Mouse (Mus musculus): ENCODE measurements around the gene Tifab. TPM values are rescaled to one million over a fixed set of nuclear protein-coding genes. Genes with fewer than 3 reads are reported as not detected.

Tifab gene
- polyA plus RNA-seq, 1 experiment from 2014 or later, result 1.3 TPM

DNA sequence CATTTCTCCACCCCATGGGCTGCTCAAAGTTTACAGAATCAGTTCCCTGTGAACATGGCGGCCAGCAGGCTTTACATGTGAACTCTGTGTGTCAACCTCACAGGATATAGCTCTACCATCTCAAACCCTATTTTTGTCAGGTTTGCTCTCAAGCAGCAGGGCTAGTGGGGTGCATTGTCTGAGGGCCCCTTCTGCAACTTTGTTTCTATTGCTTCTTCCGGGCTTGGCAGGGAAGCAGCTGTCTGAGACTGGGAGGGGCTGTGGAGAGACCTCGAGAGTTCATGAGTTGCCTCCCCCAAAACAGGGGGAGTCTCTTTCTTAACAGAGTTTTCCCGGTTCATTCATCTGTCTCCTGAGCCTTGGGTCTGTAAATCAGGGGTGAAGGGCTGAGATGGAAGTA, 2.8 kb downstream of the Tifab start:
- Histone ChIP-seq H3K4me3 (no peak overlapping the region), H3K4me1 (peaks cover 27% of the 10 kb centered on the region; the same call in 1 of the 2 replicates), H3K27me3 (no peaks in the 10 kb centered on the region), H3K4me2 (replicated peaks) (no peak overlapping the region), H3K27ac (0 out of 2 replicates have a peak overlapping the region, but pooled peaks have one; percentile 4), H3K9ac (no peak overlapping the region), H3K9me3 (no peaks in the 10 kb centered on the region), H3K36me3 (no peaks in the 10 kb centered on the region)
- 61% methylated on average over 4 of the region's 4 CpGs for WGBS
- no peak for ATAC-seq (ENCODE audit: insufficient number of reproducible peaks, insufficient read depth, low FRiP score, low TSS enrichment)

DNA sequence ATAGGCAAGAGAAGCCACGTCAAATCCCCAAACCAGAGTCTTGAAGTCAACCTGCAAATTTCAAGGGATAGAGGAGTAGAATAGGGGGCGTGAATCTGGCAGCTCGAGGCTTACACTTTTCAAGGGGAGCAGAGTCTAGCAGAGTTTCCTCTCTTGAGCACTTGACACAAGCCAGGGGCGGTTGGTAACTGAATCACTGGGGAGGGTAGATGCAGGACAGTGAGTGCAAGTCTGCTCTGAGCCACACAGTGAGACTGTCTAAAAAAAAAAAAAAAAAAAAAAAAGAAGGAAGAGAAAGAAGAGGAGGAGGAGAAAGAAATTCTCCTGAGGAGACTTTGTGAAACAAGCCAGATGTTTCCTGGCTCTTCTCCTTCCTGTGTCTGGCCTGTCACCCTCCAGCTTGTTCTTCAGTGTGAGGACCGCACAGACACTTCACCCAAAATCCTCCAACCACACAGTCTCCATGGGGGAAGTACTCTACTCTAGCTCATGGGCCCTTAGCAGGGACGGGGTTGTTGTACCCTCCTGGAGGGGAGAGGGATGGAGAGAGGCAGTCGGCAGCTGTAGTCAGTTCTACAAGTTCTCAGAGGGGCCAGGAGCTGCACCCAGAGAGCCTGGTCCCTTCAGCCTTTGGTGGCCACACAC, 5.7 kb downstream of the Tifab start:
- no peak overlapping the region for H3K4me2 ChIP-seq (replicated peaks)
- H3K36me3 ChIP-seq, result no peaks in the 10 kb centered on the region
- no peak overlapping the region for H3K9ac ChIP-seq
- H3K9me3 ChIP-seq, result no peaks in the 10 kb centered on the region
- no peaks in the 10 kb centered on the region for H3K27me3 ChIP-seq
- WGBS, result 54% methylated on average over 7 of the region's 7 CpGs
- H3K4me3 ChIP-seq, result no peak overlapping the region
- no peak for ATAC-seq (ENCODE audit: insufficient number of reproducible peaks, insufficient read depth, low FRiP score, low TSS enrichment)
- H3K4me1 ChIP-seq, result peaks cover 55% of the 10 kb centered on the region
- H3K27ac ChIP-seq, result peak overlapping the region; percentile 75

DNA sequence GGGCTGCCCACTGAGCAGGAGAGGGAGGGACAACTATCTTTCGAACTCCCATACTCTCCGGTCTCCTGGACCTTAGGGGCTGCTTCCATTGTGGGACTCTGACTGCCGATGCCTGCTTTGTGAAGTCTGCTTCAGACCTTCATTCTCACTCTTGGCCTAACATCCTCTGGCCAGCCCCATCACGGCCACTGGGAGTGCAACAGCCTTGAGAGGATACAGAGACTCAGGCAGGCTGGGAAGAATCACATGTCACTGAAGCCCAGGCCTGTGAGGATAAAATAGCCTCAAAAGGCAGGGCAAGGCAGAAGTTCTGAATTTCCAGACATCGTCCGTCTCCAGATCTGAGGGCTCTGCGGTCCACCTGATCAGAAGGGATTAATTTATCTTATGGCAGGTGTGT, 6.6 kb downstream of the Tifab start:
- Histone ChIP-seq H3K27me3 (no peaks in the 10 kb centered on the region), H3K4me1 (peaks cover 60% of the 10 kb centered on the region), H3K36me3 (no peaks in the 10 kb centered on the region), H3K27ac (0 out of 2 replicates have a peak overlapping the region, but pooled peaks have one; percentile 36), H3K9me3 (no peaks in the 10 kb centered on the region), H3K4me3 (no peak overlapping the region), H3K4me2 (replicated peaks) (no peak overlapping the region), H3K9ac (no peak overlapping the region)
- 78% methylated on average over 7 of the region's 7 CpGs for WGBS
- ATAC-seq (ENCODE audit: insufficient number of reproducible peaks, insufficient read depth, low FRiP score, low TSS enrichment), result no peak

DNA sequence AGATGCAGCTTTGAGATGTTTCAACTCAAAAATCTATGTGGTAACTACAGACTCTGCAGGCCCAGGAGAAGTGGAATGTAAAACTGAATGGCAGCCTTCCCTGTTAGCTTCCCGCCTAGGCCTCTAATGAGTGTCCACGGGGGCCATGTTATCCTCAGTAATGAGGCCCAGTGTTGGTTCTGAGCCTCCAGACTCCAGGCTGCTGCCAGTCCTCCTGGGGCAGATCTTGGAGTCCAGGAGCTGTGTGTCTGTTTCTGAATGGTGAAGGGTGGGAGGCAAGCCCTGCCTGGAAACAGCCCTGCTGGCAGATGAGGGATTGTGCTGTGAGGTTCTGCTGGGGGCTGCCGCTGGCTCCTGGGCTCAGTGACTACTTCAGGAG, 10.3 kb downstream of the Tifab start:
- H3K27me3 ChIP-seq, result no peaks in the 10 kb centered on the region
- no peak overlapping the region for H3K4me2 ChIP-seq (replicated peaks)
- no peaks in the 10 kb centered on the region for H3K9me3 ChIP-seq
- peak overlapping the region; percentile 30; the same call in 1 of the 2 replicates for H3K9ac ChIP-seq
- ATAC-seq (ENCODE audit: insufficient number of reproducible peaks, insufficient read depth, low FRiP score, low TSS enrichment), result no peak
- no peaks in the 10 kb centered on the region for H3K36me3 ChIP-seq
- H3K27ac ChIP-seq, result peak overlapping the region; percentile 94
- WGBS, result 45% methylated on average over 3 of the region's 3 CpGs
- H3K4me1 ChIP-seq, result peaks cover 72% of the 10 kb centered on the region
- H3K4me3 ChIP-seq, result no peak overlapping the region

DNA sequence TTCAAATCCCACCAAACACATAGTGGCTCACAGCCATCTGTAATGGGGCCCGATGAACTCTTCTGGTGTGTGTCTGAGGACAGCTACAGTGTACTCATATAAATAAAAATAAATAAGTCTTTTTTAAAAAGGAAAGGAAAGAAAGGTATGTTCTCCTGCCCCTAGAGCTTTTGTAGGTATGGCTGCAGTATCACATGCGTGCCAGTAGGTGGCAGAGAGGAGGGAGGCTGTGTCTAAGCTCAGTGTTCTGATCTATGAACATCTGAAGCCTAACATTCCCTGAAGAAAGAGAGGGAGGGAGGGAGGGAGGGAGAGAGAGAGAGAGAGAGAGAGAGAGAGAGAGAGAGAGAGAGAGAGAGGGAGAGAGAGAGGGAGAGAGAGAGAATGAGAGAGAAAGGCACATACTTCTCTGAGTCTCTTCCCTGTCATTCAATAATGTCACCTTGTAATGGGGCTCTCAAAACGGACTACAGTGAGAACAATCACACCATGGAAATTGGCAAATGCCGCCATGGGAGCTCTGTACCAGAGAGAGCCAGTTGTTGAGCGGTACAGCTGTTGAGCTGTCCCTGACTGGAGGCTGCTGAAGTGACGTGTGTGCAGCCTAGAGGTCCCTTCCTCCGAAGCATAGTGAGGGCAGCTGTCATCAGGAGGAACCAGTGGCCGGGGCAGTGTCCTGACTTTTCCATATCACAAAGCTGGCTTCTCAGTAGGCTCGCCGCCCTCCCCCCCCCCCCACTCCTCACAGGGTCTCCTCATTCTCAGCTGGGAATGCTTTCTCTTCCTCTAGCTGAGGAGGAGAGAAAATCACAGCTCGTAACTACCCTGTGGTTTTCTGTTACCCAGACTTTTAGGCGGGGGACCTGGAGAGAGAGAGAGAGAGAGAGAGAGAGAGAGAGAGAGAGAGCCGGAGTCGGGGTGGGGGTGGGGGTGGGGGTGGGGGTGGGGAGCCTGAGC, 11.0 kb downstream of the Tifab start:
- peak overlapping the region; percentile 24 for H3K4me2 ChIP-seq (replicated peaks)
- H3K27ac ChIP-seq, result peak overlapping the region; percentile 94
- peak overlapping the region; percentile 30; the same call in 1 of the 2 replicates for H3K9ac ChIP-seq
- H3K4me3 ChIP-seq, result no peak overlapping the region
- no peak; the same call in 1 of the 2 replicates for ATAC-seq (ENCODE audit: insufficient number of reproducible peaks, insufficient read depth, low FRiP score, low TSS enrichment)
- no peaks in the 10 kb centered on the region for H3K36me3 ChIP-seq
- H3K27me3 ChIP-seq, result no peaks in the 10 kb centered on the region
- peaks cover 69% of the 10 kb centered on the region for H3K4me1 ChIP-seq
- 22% methylated on average over 12 of the region's 14 CpGs for WGBS
- no peaks in the 10 kb centered on the region for H3K9me3 ChIP-seq

DNA sequence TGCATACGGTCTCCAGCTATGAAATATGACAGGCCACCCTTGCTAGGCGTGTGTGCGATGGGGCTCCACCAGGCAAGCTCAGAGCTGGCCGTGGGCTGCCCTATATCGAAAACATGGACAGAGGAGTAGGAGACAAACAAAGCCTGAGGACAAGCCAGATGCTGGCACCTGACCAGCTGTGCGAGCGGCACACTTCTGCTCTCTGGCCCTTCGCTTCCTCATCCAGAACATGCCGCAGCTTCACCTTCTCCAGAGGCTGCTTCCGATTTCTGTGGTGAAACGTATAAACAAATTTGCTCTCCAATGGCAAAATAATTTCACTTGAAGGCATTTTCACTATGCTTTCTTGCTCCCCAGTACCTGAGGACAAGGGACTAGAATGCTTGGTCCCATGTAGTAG, 13.1 kb downstream of the Tifab start:
- Histone ChIP-seq H3K27ac (no peak overlapping the region), H3K4me3 (no peak overlapping the region), H3K4me2 (replicated peaks) (no peak overlapping the region), H3K9me3 (no peaks in the 10 kb centered on the region), H3K36me3 (no peaks in the 10 kb centered on the region), H3K9ac (no peak overlapping the region), H3K4me1 (peaks cover 55% of the 10 kb centered on the region), H3K27me3 (no peaks in the 10 kb centered on the region)
- ATAC-seq (ENCODE audit: insufficient number of reproducible peaks, insufficient read depth, low FRiP score, low TSS enrichment), result no peak
- 89% methylated on average over 11 of the region's 11 CpGs for WGBS

DNA sequence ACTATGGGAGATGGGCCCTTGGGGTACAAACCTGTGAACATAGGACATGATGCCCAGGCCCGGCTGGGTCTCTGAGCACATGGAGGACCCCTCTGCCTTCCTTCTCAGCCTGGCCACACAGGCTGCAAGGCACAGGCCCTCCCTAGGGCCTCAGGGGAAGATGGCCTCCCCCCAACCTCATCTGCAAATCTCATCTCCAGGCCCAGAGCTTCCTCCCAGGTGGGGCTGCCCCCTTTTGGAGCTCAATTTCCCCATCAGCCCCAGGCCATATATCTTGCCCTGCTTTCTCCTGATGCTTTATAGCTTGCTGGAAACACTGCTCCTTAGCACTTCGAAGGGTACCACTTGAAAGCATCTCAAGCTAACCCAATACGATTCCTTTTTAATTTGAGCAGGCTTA, 14.3 kb downstream of the Tifab start:
- Histone ChIP-seq H3K27me3 (no peaks in the 10 kb centered on the region), H3K9ac (no peak overlapping the region), H3K4me2 (replicated peaks) (no peak overlapping the region), H3K4me3 (no peak overlapping the region), H3K4me1 (peaks cover 54% of the 10 kb centered on the region), H3K9me3 (no peaks in the 10 kb centered on the region), H3K27ac (peak overlapping the region; percentile 71), H3K36me3 (no peaks in the 10 kb centered on the region)
- no peak for ATAC-seq (ENCODE audit: insufficient number of reproducible peaks, insufficient read depth, low FRiP score, low TSS enrichment)
- 52% methylated on average over 3 of the region's 3 CpGs for WGBS

DNA sequence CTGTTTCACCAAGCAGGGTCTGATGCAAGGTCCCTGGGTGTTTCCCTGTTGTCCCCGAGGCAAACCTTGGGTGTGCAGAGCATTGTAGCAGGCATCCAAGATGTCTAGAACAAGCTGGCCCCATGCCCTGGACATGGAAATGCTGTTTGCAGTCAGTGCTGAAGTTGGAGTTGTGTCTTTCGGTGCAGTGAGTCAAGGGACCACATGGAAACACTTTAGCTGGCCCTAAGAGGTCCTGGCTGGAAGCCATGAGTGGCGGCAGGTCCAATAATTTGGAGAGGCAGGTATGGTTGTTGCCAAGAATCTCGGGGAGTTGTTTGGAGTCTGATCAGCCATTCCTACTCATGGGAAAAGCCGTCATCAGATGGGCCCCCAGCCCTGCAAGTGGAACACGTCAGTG, 14.9 kb downstream of the Tifab start:
- WGBS, result 51% methylated on average over 6 of the region's 6 CpGs
- peaks cover 53% of the 10 kb centered on the region for H3K4me1 ChIP-seq
- peak overlapping the region; percentile 71 for H3K27ac ChIP-seq
- no peak for ATAC-seq (ENCODE audit: insufficient number of reproducible peaks, insufficient read depth, low FRiP score, low TSS enrichment)
- no peak overlapping the region for H3K4me3 ChIP-seq
- H3K27me3 ChIP-seq, result no peaks in the 10 kb centered on the region
- no peak overlapping the region for H3K4me2 ChIP-seq (replicated peaks)
- no peak overlapping the region for H3K9ac ChIP-seq
- no peaks in the 10 kb centered on the region for H3K36me3 ChIP-seq
- H3K9me3 ChIP-seq, result no peaks in the 10 kb centered on the region

DNA sequence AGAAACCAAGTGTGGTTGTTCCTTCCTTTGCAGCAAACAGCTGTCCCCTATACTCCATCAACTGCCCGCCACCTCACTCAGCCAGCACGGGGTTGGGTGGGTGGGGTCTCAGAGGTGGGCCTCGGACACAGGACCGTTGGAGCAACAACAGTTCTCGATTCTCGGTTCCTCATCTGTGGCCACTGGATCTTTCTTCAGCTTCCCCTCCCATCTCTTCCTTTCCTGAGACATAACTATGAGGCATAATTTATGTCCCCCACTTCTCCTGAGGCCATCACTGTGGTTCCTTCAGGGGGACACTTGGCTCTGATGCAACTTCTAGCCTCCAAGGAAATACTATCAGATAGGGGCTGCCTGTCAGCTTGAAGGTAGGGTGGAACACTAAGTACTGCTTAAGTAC, 15.8 kb downstream of the Tifab start:
- Histone ChIP-seq H3K36me3 (no peaks in the 10 kb centered on the region), H3K9me3 (no peaks in the 10 kb centered on the region), H3K27me3 (no peaks in the 10 kb centered on the region), H3K4me1 (peaks cover 45% of the 10 kb centered on the region), H3K27ac (peak overlapping the region; percentile 71; the same call in 1 of the 2 replicates), H3K4me3 (no peak overlapping the region), H3K4me2 (replicated peaks) (no peak overlapping the region), H3K9ac (no peak overlapping the region)
- ATAC-seq (ENCODE audit: insufficient number of reproducible peaks, insufficient read depth, low FRiP score, low TSS enrichment), result no peak
- WGBS, result 83% methylated on average over 6 of the region's 6 CpGs

DNA sequence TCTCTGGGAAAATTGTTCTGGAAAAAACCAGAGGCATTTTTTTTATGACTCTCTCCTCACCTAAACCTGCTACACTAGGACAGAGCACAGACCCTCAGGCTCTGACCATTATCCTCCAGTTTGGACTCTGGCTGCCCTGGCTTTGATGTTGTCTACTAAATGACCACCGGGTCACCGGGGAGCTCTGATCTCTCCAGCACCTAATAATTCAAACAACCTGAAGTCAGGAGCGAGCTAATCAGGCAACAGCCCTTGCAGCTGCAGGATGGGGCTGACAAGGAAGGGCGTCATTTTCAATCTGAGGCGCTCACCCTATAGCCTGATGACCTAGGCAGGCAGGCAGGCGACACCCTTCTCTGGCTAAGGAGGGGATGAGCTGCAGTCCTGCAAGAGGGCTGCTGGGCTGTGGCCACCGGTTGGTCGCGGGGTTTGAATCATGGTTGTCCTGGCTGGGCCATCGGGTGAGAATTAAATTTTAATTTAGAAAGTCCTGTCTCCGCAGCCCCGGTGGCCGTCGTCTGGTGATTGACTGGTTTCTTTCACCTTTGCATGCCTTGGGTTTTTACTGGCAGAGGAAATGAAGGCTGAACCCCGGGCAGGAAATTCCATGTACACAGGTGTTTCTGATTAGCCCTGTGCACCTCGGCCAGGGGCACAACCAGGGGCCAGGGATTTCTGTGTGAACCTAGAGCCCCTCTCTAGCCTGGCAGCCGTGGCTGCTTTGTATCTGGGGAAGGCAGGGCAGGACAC, 18.9 kb downstream of the Tifab start:
- H3K9ac ChIP-seq, result 0 out of 2 replicates have a peak overlapping the region, but pooled peaks have one; percentile 7
- H3K4me2 ChIP-seq (replicated peaks), result peak overlapping the region; percentile 23; the same call in 1 of the 2 replicates
- H3K27ac ChIP-seq, result peak overlapping the region; percentile 30
- H3K27me3 ChIP-seq, result no peaks in the 10 kb centered on the region
- H3K4me3 ChIP-seq, result no peak overlapping the region
- ATAC-seq (ENCODE audit: insufficient number of reproducible peaks, insufficient read depth, low FRiP score, low TSS enrichment), result no peak
- H3K9me3 ChIP-seq, result no peaks in the 10 kb centered on the region
- WGBS, result 9% methylated on average over 17 of the region's 17 CpGs
- H3K4me1 ChIP-seq, result peaks cover 38% of the 10 kb centered on the region
- no peaks in the 10 kb centered on the region for H3K36me3 ChIP-seq

DNA sequence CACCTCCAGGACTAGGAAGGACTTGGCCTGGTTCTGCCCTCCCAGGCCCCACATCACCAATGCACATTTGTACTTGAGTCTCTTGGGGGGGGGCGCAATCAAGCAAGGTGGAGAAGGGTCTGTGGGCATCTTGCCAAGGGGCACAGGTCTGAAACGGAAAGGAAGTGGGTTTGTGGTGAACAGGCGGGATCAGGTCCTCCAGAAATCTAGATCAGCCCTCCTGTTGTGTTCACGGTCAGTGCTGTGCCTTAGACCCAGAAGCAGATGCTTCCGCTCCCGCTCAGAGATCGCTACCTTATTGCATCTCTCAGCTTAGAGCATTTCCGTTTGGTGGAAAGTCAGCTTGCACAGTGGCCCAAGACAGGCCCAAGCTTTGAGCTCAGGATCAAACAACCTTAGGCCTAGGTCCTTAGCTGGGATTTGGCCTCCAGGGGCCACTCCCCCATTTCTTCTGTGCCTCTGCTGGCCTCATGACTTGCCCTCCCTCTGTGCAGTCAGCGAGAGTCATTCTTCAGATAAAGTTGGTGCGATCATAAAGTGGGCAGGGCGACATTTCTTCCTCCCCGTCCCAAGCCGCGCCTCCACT, 19.6 kb downstream of the Tifab start:
- H3K27ac ChIP-seq, result peak overlapping the region; percentile 30
- no peaks in the 10 kb centered on the region for H3K36me3 ChIP-seq
- H3K9ac ChIP-seq, result no peak overlapping the region
- no peak for ATAC-seq (ENCODE audit: insufficient number of reproducible peaks, insufficient read depth, low FRiP score, low TSS enrichment)
- H3K27me3 ChIP-seq, result no peaks in the 10 kb centered on the region
- H3K4me3 ChIP-seq, result no peak overlapping the region
- H3K4me1 ChIP-seq, result peaks cover 33% of the 10 kb centered on the region
- H3K9me3 ChIP-seq, result no peaks in the 10 kb centered on the region
- 41% methylated on average over 14 of the region's 14 CpGs for WGBS
- H3K4me2 ChIP-seq (replicated peaks), result no peak overlapping the region

Measured in embryonic facial prominence, embryonic 12.5 days (tissue).